Mouse (Mus musculus) liver, adult 2 months (tissue): ENCODE data around the gene Dus4l. TPM values are rescaled to one million over a fixed set of nuclear protein-coding genes. Genes with fewer than 3 reads are reported as not detected.
"Not testable (repeated sequence)": the region's sequence is repeated elsewhere in the genome, so short reads cannot be mapped to it uniquely, and the experiment has no call there.

Source experiments
- DNase-seq: peaks from one replicate; pipeline ENCODE4 v3.0.0-alpha.2; 2011; ENCODE audit warnings: low read depth, low spot score; ENCODE audit errors: extremely low read depth
- H3K27ac ChIP-seq: fragments of 200-500 bp; replicated peaks from 2 replicates; pipeline ENCODE4 v1.5.1; 2012; ENCODE audit warnings: low read depth, mild to moderate bottlenecking, control low read depth, inconsistent platforms, low read length; ENCODE audit not compliant: insufficient read depth
- H3K27me3 ChIP-seq: fragments of 200-500 bp; 2 replicates; pipeline ENCODE4 v1.6.1; 2012; ENCODE audit warnings: mild to moderate bottlenecking, moderate library complexity, low read length, inconsistent platforms; ENCODE audit not compliant: control insufficient read depth, insufficient read depth
- H3K36me3 ChIP-seq: fragments of 200-500 bp; 2 replicates; pipeline ENCODE4 v1.6.1; 2012; ENCODE audit warnings: low read length, inconsistent platforms; ENCODE audit not compliant: control insufficient read depth, insufficient read depth
- H3K4me1 ChIP-seq: fragments of 200-500 bp; 2 replicates; pipeline ENCODE4 v1.6.1; 2011; ENCODE audit warnings: low read length; ENCODE audit not compliant: control insufficient read depth, insufficient read depth
- H3K4me3 ChIP-seq: fragments of 200-500 bp; 2 replicates; pipeline ENCODE4 v1.5.1; 2011; ENCODE audit warnings: low read depth, mild to moderate bottlenecking, control low read depth, low read length, moderate library complexity; ENCODE audit not compliant: insufficient read depth
- H3K79me2 ChIP-seq: fragments of 200-500 bp; 2 replicates; pipeline ENCODE4 v1.6.1; 2012; ENCODE audit warnings: inconsistent platforms, mild to moderate bottlenecking, low read length, moderate library complexity; ENCODE audit not compliant: control insufficient read depth, insufficient read depth
- H3K9ac ChIP-seq: fragments of 200-500 bp; 2 replicates; pipeline ENCODE4 v1.6.1; 2012; ENCODE audit warnings: low read depth, mild to moderate bottlenecking, control low read depth, inconsistent platforms, low read length
- CTCF ChIP-seq: fragments of 200-500 bp; IDR thresholded peaks from 2 replicates; pipeline ENCODE4 v1.5.1; 2011; ENCODE audit warnings: low read depth, low read length, control low read depth
- POLR2A ChIP-seq: fragments of 200-500 bp; IDR thresholded peaks from 2 replicates; pipeline ENCODE4 v1.6.1; 2011; ENCODE audit warnings: low read length, control low read depth; ENCODE audit not compliant: insufficient read depth; ENCODE audit errors: extremely low read depth
- WGBS: fragments of 180-500 bp; shearing (Covaris S2); methylation state at CpG from one replicate; pipeline ENCODE4 v1.1.7; 2018; 5-methylcytosine and 5-hydroxymethylcytosine counted together
- polyA plus RNA-seq: library from polyadenylated mRNA; depleted of rRNA; stranded (reverse); fragments of >200 nt; gene quantifications from 2 replicates; pipeline ENCODE4 v1.2.3, GENCODE M21; 2012
- total RNA-seq: library from RNA; depleted of rRNA; stranded (reverse); fragments of >200 nt; gene quantifications from 2 replicates; pipeline ENCODE4 v1.2.3, GENCODE M21; 2014

The Dus4l gene
- total and polyA plus RNA-seq, 2 experiments = 2.0 to 3.1 TPM

- Histone ChIP-seq H3K79me2 (no peaks in the 10 kb centered on the region), H3K4me3 (peak within 1 kb of the TSS; percentile 96), H3K9ac (peak within 1 kb of the TSS; percentile 84), H3K4me1 (no peaks in the 10 kb centered on the region), H3K27me3 (no peaks in the 10 kb centered on the region), H3K36me3 (no peaks in the 10 kb centered on the region), H3K27ac (peak within 1 kb of the TSS; percentile 29; the same call in 1 of the 2 replicates)
- no peak for DNase-seq
- WGBS = 3% methylated on average over 73 of the region's 73 CpGs
- TF ChIP-seq CTCF (no peak), POLR2A (no peak)
Measured at GRCm38 (mm10) chr12:31634343-31635239, 20.0 kb downstream of the Dus4l start, which contains the start of gene Bcap29. Gene Bcap29 (minus strand): TSS chr12:31634658.

- no peaks in the 10 kb centered on the region for H3K36me3 ChIP-seq
- TF ChIP-seq POLR2A (no peak), CTCF (no peak)
- no peaks in the 10 kb centered on the region for H3K79me2 ChIP-seq
- H3K4me3 ChIP-seq = peak overlapping the region; percentile 96
- 19% methylated on average over 13 of the region's 13 CpGs for WGBS
- DNase-seq = peak; percentile 29
- peak overlapping the region; percentile 84 for H3K9ac ChIP-seq
- no peaks in the 10 kb centered on the region for H3K4me1 ChIP-seq
- H3K27ac ChIP-seq = peak overlapping the region; percentile 29; the same call in 1 of the 2 replicates
- H3K27me3 ChIP-seq = no peaks in the 10 kb centered on the region
Measured at GRCm38 (mm10) chr12:31633970-31634342, 20.7 kb downstream of the Dus4l start.

DNA sequence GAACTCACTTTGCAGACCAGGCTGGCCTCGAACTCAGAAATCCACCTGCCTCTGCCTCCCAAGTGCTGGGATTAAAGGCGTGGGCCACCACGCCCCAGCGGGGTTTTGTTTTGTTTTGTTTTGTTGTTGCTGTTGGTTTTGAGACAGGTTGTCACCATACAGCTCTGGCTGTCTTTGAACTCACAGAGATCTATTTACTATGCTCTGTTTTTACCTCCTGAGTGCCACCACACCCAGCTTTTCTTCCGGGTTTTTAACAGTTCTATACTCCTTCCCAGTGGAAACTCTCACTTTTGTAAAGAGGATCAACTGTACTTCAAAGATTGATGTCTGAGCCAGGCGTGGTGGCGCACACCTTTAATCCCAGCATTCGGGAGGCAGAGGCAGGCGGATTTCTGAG, 26.2 kb downstream of the Dus4l start:
- not testable (repeated sequence) for H3K4me1 ChIP-seq, H3K27me3 ChIP-seq, H3K4me3 ChIP-seq, H3K9ac ChIP-seq, DNase-seq, H3K27ac ChIP-seq, H3K79me2 ChIP-seq
- WGBS = 96% methylated on average over 9 of the region's 9 CpGs
- H3K36me3 ChIP-seq = peaks cover 11% of the 10 kb centered on the region

- Histone ChIP-seq H3K36me3 (peaks cover 12% of the 10 kb centered on the region), H3K4me3 (no peak overlapping the region), H3K27ac (no peak overlapping the region), H3K9ac (no peak overlapping the region), H3K4me1 (no peaks in the 10 kb centered on the region), H3K79me2 (no peaks in the 10 kb centered on the region), H3K27me3 (no peaks in the 10 kb centered on the region)
- WGBS = 98% methylated on average over 1 of the region's 1 CpGs
- TF ChIP-seq POLR2A (no peak), CTCF (no peak)
- no peak for DNase-seq
Measured at GRCm38 (mm10) chr12:31625016-31625415, 29.6 kb downstream of the Dus4l start.

DNA sequence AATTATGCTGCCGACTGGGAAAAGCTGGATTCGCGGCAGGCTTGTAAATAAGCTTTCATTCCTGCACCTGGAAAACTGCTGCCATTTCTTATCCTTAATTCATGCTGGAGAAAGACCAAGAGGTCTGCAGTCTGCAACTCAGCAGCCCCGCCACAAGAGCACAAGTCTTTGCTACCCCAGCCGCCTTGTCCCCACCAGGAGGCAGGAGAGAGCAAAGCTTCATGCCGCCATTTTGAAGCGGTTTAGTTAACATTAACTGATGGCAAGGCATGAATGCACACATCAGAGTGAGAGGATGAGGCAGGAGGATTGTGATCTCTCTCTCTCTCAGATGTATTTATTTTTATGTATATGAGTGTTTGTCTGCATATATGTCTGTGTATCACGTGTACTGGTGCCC, 34.5 kb downstream of the Dus4l start:
- H3K4me1 ChIP-seq = no peaks in the 10 kb centered on the region
- no peak for DNase-seq
- H3K27me3 ChIP-seq = no peaks in the 10 kb centered on the region
- no peaks in the 10 kb centered on the region for H3K79me2 ChIP-seq
- no peak overlapping the region for H3K27ac ChIP-seq
- 84% methylated on average over 8 of the region's 8 CpGs for WGBS
- TF ChIP-seq CTCF (no peak), POLR2A (no peak)
- H3K36me3 ChIP-seq = peaks cover 10% of the 10 kb centered on the region
- H3K4me3 ChIP-seq = no peak overlapping the region
- H3K9ac ChIP-seq = no peak overlapping the region

DNA sequence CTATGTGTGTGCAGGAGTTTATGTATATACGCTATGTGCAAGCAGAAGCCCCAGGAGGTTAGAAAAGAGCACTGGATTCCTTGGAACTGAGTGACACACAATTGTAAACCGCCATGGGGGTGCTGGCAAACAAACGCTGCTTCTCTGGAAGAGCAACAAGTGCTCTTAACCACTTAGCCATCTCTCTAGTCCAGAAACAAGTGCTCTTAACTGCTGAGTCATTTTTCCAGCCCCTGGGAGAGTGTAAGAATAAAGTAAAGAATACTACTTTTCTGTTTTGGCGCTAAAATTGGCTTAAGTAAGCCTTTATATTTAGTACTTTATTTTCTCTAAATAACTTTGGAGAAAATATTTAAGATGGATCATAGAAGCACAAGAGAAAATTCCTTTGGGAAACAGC, 41.3 kb downstream of the Dus4l start:
- 88% methylated on average over 4 of the region's 4 CpGs for WGBS
- TF ChIP-seq POLR2A = no peak
- TF ChIP-seq CTCF = no peak
- Histone ChIP-seq H3K79me2 (no peaks in the 10 kb centered on the region), H3K4me1 (no peaks in the 10 kb centered on the region), H3K27me3 (no peaks in the 10 kb centered on the region), H3K9ac (no peak overlapping the region), H3K27ac (no peak overlapping the region), H3K4me3 (no peak overlapping the region), H3K36me3 (peaks cover 12% of the 10 kb centered on the region)
- no peak for DNase-seq
